Mouse (Mus musculus): ENCODE measurements around the gene Proca1. TPM values are rescaled to one million over a fixed set of nuclear protein-coding genes. Genes with fewer than 3 reads are reported as not detected.

Proca1 gene
- polyA plus RNA-seq, 1 experiment from 2014 or later: 2.9 TPM

GRCm38 (mm10) chr11:78171328-78171727 is 21.9 kb upstream of the Proca1 start:
- ATAC-seq (ENCODE audit: low FRiP score): no peak
- Histone ChIP-seq H3K9me3 (ENCODE audit: control insufficient read depth, low read length) (no peaks in the 10 kb centered on the region), H3K4me2 (replicated peaks) (no peak overlapping the region), H3K27me3 (ENCODE audit: control insufficient read depth, insufficient read depth, low read length) (no peaks in the 10 kb centered on the region), H3K9ac (no peak overlapping the region), H3K4me1 (replicated peaks; ENCODE audit: control insufficient read depth, insufficient read depth, low read length) (no peaks in the 10 kb centered on the region), H3K27ac (no peak overlapping the region), H3K4me3 (replicated peaks; ENCODE audit: low read length) (no peak overlapping the region), H3K36me3 (replicated peaks; ENCODE audit: control insufficient read depth, insufficient read depth) (no peaks in the 10 kb centered on the region)
- WGBS: 70% methylated on average over 4 of the region's 4 CpGs
- no peak for DNase-seq (ENCODE audit: low spot score)

GRCm38 (mm10) chr11:78172034-78172747 is 21.0 kb upstream of the Proca1 start:
- ATAC-seq (ENCODE audit: low FRiP score) (no peak), DNase-seq (ENCODE audit: low spot score) (no peak)
- Histone ChIP-seq H3K9me3 (ENCODE audit: control insufficient read depth, low read length) (no peaks in the 10 kb centered on the region), H3K4me3 (replicated peaks; ENCODE audit: low read length) (no peak overlapping the region), H3K4me1 (replicated peaks; ENCODE audit: control insufficient read depth, insufficient read depth, low read length) (peaks cover 5% of the 10 kb centered on the region; the same call in 1 of the 2 replicates), H3K4me2 (replicated peaks) (no peak overlapping the region), H3K36me3 (replicated peaks; ENCODE audit: control insufficient read depth, insufficient read depth) (no peaks in the 10 kb centered on the region), H3K9ac (no peak overlapping the region), H3K27ac (no peak overlapping the region), H3K27me3 (ENCODE audit: control insufficient read depth, insufficient read depth, low read length) (peaks cover 4% of the 10 kb centered on the region; the same call in 1 of the 2 replicates)
- WGBS: 84% methylated on average over 16 of the region's 16 CpGs

DNA sequence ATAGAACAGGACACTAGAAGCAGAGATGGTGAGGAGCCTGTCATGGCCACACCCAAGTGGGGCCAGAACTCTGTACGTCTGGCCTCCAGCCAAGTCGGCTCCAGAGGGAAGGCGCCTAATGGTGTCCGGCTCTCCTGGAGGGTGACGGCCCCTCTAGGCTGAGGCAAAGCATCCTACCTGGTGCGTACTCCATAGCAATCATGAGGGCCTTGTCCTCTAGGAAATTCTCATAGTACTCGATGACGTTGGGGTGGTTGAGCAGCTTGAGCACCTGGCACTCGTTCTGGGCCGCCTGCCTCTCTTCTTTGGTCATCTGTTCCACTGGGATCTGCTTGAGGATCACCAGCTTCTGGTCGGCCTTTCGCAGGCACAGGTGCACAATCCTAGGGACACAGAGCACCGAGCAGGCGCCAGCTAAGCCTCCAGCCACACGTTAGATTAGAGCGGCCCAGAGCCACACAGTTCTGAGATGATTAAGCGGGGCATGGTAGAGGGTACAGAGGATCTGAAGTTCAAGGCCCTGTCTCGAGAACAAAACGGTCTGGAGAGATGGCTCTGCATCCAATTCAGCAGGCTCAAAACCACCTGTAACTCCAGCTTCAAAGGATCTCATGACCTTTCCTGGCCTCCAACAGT is 20.3 kb upstream of the Proca1 start:
- no peak overlapping the region for H3K4me3 ChIP-seq (replicated peaks; ENCODE audit: low read length)
- H3K27ac ChIP-seq: no peak overlapping the region
- no peak overlapping the region for H3K9ac ChIP-seq
- H3K27me3 ChIP-seq (ENCODE audit: control insufficient read depth, insufficient read depth, low read length): peaks cover 5% of the 10 kb centered on the region; the same call in 1 of the 2 replicates
- WGBS: 86% methylated on average over 19 of the region's 19 CpGs
- no peaks in the 10 kb centered on the region for H3K36me3 ChIP-seq (replicated peaks; ENCODE audit: control insufficient read depth, insufficient read depth)
- peaks cover 10% of the 10 kb centered on the region for H3K4me1 ChIP-seq (replicated peaks; ENCODE audit: control insufficient read depth, insufficient read depth, low read length)
- no peak overlapping the region for H3K4me2 ChIP-seq (replicated peaks)
- DNase-seq (ENCODE audit: low spot score): no peak
- no peak for ATAC-seq (ENCODE audit: low FRiP score)
- H3K9me3 ChIP-seq (ENCODE audit: control insufficient read depth, low read length): no peaks in the 10 kb centered on the region

DNA sequence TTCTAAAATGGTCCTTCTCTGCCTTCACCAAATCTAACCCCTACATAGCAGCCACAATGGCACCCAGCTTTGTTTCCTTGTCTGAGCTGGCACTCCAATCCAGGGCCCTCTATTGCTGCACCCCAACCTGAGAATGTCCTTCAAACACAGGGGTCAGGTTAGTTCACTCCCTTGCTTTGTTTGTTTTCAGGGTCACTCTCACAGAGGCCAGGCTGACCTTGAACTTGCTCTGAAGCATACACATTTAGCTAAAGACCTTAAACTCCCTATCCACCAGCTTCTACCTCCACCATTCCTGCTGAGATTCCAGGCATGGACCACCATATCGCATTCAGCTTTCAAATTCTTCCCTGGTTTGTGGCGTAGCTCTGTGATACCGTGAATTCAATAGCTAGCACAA is 18.7 kb upstream of the Proca1 start:
- peaks cover 5% of the 10 kb centered on the region; the same call in 1 of the 2 replicates for H3K27me3 ChIP-seq (ENCODE audit: control insufficient read depth, insufficient read depth, low read length)
- no peak overlapping the region for H3K9ac ChIP-seq
- H3K4me3 ChIP-seq (replicated peaks; ENCODE audit: low read length): no peak overlapping the region
- DNase-seq (ENCODE audit: low spot score) (no peak), ATAC-seq (ENCODE audit: low FRiP score) (no peak)
- 91% methylated on average over 3 of the region's 3 CpGs for WGBS
- peaks cover 21% of the 10 kb centered on the region for H3K4me1 ChIP-seq (replicated peaks; ENCODE audit: control insufficient read depth, insufficient read depth, low read length)
- no peak overlapping the region for H3K27ac ChIP-seq
- H3K9me3 ChIP-seq (ENCODE audit: control insufficient read depth, low read length): no peaks in the 10 kb centered on the region
- no peak overlapping the region for H3K4me2 ChIP-seq (replicated peaks)
- peaks cover 6% of the 10 kb centered on the region for H3K36me3 ChIP-seq (replicated peaks; ENCODE audit: control insufficient read depth, insufficient read depth)

- DNase-seq (ENCODE audit: low spot score) (no peak), ATAC-seq (ENCODE audit: low FRiP score) (no peak)
- Histone ChIP-seq H3K9me3 (ENCODE audit: control insufficient read depth, low read length) (no peaks in the 10 kb centered on the region), H3K4me2 (replicated peaks) (peak overlapping the region; percentile 55), H3K4me1 (replicated peaks; ENCODE audit: control insufficient read depth, insufficient read depth, low read length) (peaks cover 24% of the 10 kb centered on the region), H3K36me3 (replicated peaks; ENCODE audit: control insufficient read depth, insufficient read depth) (peaks cover 20% of the 10 kb centered on the region), H3K4me3 (replicated peaks; ENCODE audit: low read length) (peak overlapping the region; percentile 53), H3K27me3 (ENCODE audit: control insufficient read depth, insufficient read depth, low read length) (peaks cover 5% of the 10 kb centered on the region; the same call in 1 of the 2 replicates), H3K9ac (peak overlapping the region; percentile 44; the same call in 1 of the 2 replicates), H3K27ac (peak overlapping the region; percentile 55; the same call in 1 of the 2 replicates)
- WGBS: 3% methylated on average over 9 of the region's 10 CpGs
These were observed 17.3 kb upstream of the Proca1 start for GRCm38 (mm10) chr11:78175771-78176401.

DNA sequence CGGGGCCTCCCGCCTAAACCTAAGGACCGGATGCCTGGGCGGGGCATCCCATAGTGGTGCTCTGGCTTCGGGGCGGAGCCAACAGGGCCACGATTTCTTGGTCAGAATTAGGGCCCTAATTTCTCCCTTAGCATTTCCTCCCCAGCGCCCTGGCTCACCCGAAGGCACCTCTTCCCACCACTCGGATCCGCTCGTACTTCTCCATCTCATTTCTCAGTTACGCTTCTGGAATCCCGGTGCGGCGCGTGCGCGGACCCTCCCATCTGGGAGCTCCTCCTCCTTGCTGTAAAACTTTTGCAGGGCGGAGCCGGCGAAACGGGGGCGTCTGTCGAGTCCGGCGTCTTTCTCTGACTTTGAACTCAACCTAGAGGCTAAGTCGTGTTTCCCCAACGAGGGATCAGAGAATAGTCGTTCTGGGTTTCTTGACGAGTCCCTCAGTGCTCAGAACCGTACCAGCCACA is 16.8 kb upstream of the Proca1 start, which contains the start of the genes Nek8 and Tlcd1:
Gene Nek8, minus strand, starts transcription at position 274 of the 461 bp plus-strand sequence.
Gene Tlcd1, plus strand, starts transcription at position 310 of the 461 bp plus-strand sequence.
- ATAC-seq (ENCODE audit: low FRiP score) (peak; percentile 54; the same call in 1 of the 2 replicates), DNase-seq (ENCODE audit: low spot score) (peak; percentile 78)
- H3K4me3 ChIP-seq (replicated peaks; ENCODE audit: low read length): peak within 1 kb of the TSS; percentile 53
- H3K9me3 ChIP-seq (ENCODE audit: control insufficient read depth, low read length): no peaks in the 10 kb centered on the region
- WGBS: under 1% methylated on average over 32 of the region's 32 CpGs
- peak within 1 kb of the TSS; percentile 55; the same call in 1 of the 2 replicates for H3K27ac ChIP-seq
- H3K27me3 ChIP-seq (ENCODE audit: control insufficient read depth, insufficient read depth, low read length): peaks cover 5% of the 10 kb centered on the region; the same call in 1 of the 2 replicates
- peak within 1 kb of the TSS; percentile 44; the same call in 1 of the 2 replicates for H3K9ac ChIP-seq
- peaks cover 25% of the 10 kb centered on the region for H3K36me3 ChIP-seq (replicated peaks; ENCODE audit: control insufficient read depth, insufficient read depth)
- H3K4me1 ChIP-seq (replicated peaks; ENCODE audit: control insufficient read depth, insufficient read depth, low read length): peaks cover 24% of the 10 kb centered on the region
- H3K4me2 ChIP-seq (replicated peaks): peak within 1 kb of the TSS; percentile 55

DNA sequence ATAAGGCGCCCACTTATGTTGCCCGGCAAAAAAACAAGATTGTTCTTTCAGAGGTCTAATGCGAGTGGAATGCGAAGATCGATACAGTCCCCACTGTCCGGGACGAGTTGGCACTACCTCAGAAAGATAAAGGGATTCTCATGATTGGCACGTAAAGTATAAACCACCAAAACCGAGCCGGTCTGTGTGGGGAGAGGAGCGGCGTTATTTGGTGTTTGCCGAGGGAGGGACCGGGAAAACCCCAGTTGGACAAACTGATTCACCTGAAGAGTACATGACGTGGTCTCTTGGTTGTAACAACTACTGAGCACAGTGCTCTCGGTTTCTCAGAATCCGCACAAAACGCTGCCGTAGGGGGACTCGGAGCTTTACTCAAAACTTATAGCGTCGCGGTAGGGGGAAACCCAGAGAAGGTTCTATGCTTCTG is 16.3 kb upstream of the Proca1 start:
- under 1% methylated on average over 23 of the region's 23 CpGs for WGBS
- H3K4me1 ChIP-seq (replicated peaks; ENCODE audit: control insufficient read depth, insufficient read depth, low read length): peaks cover 28% of the 10 kb centered on the region
- H3K4me3 ChIP-seq (replicated peaks; ENCODE audit: low read length): peak overlapping the region; percentile 53
- peak overlapping the region; percentile 55 for H3K4me2 ChIP-seq (replicated peaks)
- H3K36me3 ChIP-seq (replicated peaks; ENCODE audit: control insufficient read depth, insufficient read depth): peaks cover 30% of the 10 kb centered on the region
- ATAC-seq (ENCODE audit: low FRiP score) (no peak), DNase-seq (ENCODE audit: low spot score) (no peak)
- H3K27ac ChIP-seq: no peak overlapping the region
- no peaks in the 10 kb centered on the region for H3K9me3 ChIP-seq (ENCODE audit: control insufficient read depth, low read length)
- peak overlapping the region; percentile 44; the same call in 1 of the 2 replicates for H3K9ac ChIP-seq
- H3K27me3 ChIP-seq (ENCODE audit: control insufficient read depth, insufficient read depth, low read length): peaks cover 5% of the 10 kb centered on the region; the same call in 1 of the 2 replicates

DNA sequence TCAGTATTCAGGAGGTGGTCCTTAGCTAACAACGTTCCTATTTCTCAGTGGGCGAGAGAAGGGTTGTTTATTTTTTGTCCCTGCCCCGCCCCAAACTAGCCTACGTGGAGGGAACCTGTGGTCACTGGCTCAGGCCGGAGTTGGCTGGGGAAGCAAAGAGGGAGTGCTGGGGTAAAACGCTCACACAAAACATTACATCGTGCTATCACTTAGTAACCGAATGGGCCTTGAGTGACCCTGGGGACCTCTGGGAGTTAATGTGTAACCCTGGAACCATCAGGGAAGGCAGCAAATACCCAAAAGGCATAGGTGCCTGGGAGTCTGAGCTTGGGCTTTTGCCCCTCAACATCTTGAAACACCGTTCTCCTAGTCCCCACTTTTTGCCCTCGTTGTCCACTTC is 15.8 kb upstream of the Proca1 start:
- WGBS: under 1% methylated on average over 10 of the region's 10 CpGs
- Histone ChIP-seq H3K4me2 (replicated peaks) (peak overlapping the region; percentile 55), H3K9ac (peak overlapping the region; percentile 57; the same call in 1 of the 2 replicates), H3K4me1 (replicated peaks; ENCODE audit: control insufficient read depth, insufficient read depth, low read length) (peaks cover 34% of the 10 kb centered on the region), H3K36me3 (replicated peaks; ENCODE audit: control insufficient read depth, insufficient read depth) (peaks cover 34% of the 10 kb centered on the region), H3K4me3 (replicated peaks; ENCODE audit: low read length) (peak overlapping the region; percentile 53), H3K9me3 (ENCODE audit: control insufficient read depth, low read length) (no peaks in the 10 kb centered on the region), H3K27ac (no peak overlapping the region; the same call in 1 of the 2 replicates), H3K27me3 (ENCODE audit: control insufficient read depth, insufficient read depth, low read length) (peaks cover 5% of the 10 kb centered on the region; the same call in 1 of the 2 replicates)
- ATAC-seq (ENCODE audit: low FRiP score) (no peak), DNase-seq (ENCODE audit: low spot score) (no peak)
